Mouse (Mus musculus): Measurements from ENCODE around the gene Cpsf4. TPM values are rescaled to one million over a fixed set of nuclear protein-coding genes. Genes with fewer than 3 reads are reported as not detected.
"Not testable (repeated sequence)": the region's sequence is repeated elsewhere in the genome, so short reads cannot be mapped to it uniquely, and the experiment has no call there.

The Cpsf4 gene
- polyA plus RNA-seq, 1 experiment from 2014 or later: 58.2 TPM

DNA sequence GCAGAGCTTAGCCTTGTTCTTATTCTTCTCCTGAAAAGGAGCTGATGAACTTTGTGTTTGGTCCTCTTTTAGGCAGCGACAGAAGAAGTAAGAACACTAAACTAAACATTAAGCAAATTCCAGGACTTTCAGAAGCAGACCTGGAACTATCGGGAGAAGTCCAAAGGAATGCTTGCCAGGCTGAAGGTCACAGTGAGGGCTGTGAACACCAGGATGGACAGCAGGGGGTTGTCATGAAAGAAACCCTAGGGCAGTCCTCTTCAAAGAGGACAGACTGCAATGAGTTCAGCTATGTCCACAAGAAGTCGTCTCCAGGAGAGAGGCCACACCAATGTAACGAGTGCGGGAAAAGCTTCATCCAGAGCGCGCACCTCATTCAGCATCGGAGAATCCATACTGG lies 53.0 kb downstream of the Cpsf4 start:
- no peak for DNase-seq (ENCODE audit: low spot score)

DNA sequence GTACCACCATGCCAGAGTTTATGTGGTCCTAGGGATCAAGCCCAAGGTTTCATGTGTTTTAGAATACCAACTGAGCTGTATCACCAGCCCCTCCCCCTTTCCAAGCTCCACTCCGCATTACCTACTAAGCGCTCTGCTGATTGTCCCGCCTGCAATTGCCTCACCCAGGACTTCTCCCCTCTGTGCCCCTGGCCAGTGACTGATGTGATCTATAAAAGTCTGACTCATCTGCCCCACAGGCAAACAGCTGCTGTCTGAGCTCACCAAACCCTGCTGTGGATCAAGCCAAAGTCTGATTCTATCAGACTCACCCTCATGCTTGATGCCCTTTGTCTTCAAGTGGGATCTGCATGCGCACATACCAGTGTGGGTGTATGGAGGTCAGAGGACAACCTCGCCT lies 55.8 kb downstream of the Cpsf4 start:
- DNase-seq (ENCODE audit: low spot score): no peak

DNA sequence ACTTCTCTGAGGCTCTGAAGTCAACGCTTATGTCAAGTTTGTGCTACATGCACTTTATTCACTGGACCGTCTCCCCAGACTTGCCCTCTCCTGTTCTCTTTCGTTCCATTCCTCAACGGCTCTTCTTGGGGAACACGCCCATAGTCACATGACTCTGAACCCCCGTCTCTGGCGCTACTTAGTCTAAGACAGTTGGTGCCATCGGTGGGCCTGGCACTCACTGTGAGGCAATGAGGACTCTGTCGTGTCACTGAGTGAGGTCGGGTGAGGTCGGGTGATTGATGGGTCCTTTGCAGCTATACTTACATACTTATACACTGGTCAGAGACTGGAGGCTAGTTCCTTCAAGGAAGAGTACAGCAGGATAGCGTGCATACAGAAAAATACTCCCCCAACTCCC lies 56.4 kb downstream of the Cpsf4 start:
- DNase-seq (ENCODE audit: low spot score): no peak

DNA sequence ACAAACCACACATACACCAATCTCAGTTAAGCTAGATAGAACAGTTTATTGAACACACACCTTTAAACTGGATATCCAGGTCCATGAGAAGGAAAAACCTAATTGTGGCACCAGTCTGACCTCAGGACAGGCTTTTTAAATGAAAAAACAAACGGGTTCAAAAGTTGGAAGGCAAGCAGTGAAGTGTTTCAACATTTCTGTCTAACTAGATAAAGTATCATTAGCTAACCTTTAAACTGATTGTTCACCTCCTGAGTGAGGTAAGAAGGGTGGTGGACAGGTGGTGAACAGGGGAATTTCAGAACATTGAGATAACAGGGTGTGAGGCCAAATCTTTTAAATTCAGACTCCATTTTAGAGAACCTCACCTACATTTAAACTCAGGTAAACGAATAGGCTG lies 59.4 kb downstream of the Cpsf4 start:
- DNase-seq (ENCODE audit: low spot score): no peak

DNA sequence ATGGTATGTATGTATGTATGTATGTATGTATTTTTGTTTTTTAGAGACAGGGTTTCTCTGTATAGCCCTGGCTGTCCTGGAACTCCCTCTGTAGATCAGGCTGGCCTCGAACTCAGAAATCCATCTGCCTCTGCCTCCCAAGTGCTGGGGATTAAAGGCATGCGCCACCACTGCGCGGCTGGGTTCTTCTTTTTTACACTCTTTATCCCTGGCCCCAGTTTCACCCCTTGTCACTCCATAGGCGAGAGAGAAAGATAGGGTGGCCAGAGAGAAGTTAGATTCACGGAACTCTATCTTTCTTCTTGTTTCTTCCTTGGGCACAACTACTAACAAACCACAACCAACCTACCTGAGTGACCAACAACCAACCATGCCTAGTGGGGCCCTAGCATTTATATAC lies 62.3 kb downstream of the Cpsf4 start:
- not testable (repeated sequence) for DNase-seq (ENCODE audit: low spot score)

DNA sequence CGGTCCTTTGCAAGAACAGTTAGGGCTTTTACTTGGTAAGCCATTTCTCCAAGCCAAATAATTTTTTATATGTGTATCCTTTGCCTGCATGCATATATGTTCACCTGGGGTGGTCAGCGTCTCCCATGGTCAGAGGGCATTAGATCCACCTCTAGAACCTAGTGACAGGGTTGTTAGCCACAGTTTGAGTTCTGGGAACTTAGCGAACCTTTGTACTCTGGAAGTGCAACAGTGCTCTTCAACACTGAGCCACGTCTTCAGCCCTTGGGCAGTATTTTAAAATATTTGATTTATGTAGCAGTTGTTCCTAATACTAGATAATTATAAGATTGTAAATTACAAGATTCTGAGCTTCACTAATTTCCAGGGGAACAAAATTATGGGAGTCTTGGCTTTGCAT lies 63.6 kb downstream of the Cpsf4 start:
- DNase-seq (ENCODE audit: low spot score): no peak

DNA sequence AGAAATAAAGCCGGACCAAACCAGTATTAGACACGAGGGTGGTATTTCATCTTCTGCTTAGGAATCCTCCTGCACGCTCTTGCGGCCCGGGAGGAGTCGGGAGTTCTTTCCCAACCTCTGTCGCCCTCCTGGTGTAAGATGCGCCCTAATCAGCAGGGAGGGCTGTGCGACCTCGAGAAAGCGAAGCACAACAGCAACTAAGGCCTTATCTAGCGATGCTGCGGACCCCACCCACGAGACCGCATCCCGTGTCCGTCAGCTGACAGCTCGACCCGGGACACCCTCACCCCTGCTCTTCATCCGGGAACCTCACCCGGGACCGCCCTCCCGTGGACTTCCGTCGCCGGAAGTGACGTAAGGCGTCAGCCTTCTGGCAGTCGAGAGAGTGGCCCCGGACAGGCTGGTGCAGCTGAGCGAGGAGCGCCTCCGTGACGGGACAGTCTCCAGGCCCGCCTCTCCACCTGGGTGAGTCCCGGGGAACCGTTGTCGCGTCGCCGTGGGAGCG lies 64.4 kb downstream of the Cpsf4 start, which contains the start of gene Zfp655:
Gene Zfp655 (plus strand): TSS at position 349 of the 505 bp plus-strand sequence.
- peak; percentile 97 for DNase-seq (ENCODE audit: low spot score)

Other genes starting within 250 kb of the Cpsf4 start
- 7.7 and 10.0 TPM in 2 replicates for gene Smurf1, start 201.4 kb upstream of the Cpsf4 start, polyA plus RNA-seq (2015; fragmentation: Nextera tagmentation; extraction: Ambion mirVana)
- gene Gm4871, start 134.5 kb upstream of the Cpsf4 start, polyA plus RNA-seq (2015; fragmentation: Nextera tagmentation; extraction: Ambion mirVana): not detected in 2 replicates
- gene 1700018F24Rik, start 124.2 kb upstream of the Cpsf4 start, polyA plus RNA-seq (2015; fragmentation: Nextera tagmentation; extraction: Ambion mirVana): 0.22 TPM in 1 of 2 replicates, not detected in the other
- gene Arpc1a, start 83.4 kb upstream of the Cpsf4 start, polyA plus RNA-seq (2015; fragmentation: Nextera tagmentation; extraction: Ambion mirVana): 148 and 153 TPM in 2 replicates
- gene Kpna7, start 83.2 kb upstream of the Cpsf4 start, polyA plus RNA-seq (2015; fragmentation: Nextera tagmentation; extraction: Ambion mirVana): 0.05 and 0.20 TPM in 2 replicates
- 563 and 603 TPM in 2 replicates for gene Arpc1b, start 53.0 kb upstream of the Cpsf4 start, polyA plus RNA-seq (2015; fragmentation: Nextera tagmentation; extraction: Ambion mirVana)
- 66.2 and 73.5 TPM in 2 replicates for gene Pdap1, start 27.0 kb upstream of the Cpsf4 start, polyA plus RNA-seq (2015; fragmentation: Nextera tagmentation; extraction: Ambion mirVana)
- gene Bud31, start 26.9 kb upstream of the Cpsf4 start, polyA plus RNA-seq (2015; fragmentation: Nextera tagmentation; extraction: Ambion mirVana): 275 and 289 TPM in 2 replicates
- 12.4 and 12.8 TPM in 2 replicates for gene Ptcd1, start 105 bp upstream of the Cpsf4 start, polyA plus RNA-seq (2015; fragmentation: Nextera tagmentation; extraction: Ambion mirVana)
- gene Atp5j2, start 24.8 kb downstream of the Cpsf4 start, polyA plus RNA-seq (2015; fragmentation: Nextera tagmentation; extraction: Ambion mirVana): 651 and 696 TPM in 2 replicates
- gene Zkscan14, start 34.7 kb downstream of the Cpsf4 start, polyA plus RNA-seq (2015; fragmentation: Nextera tagmentation; extraction: Ambion mirVana): 17.2 and 18.7 TPM in 2 replicates
- gene Zkscan5, start 37.3 kb downstream of the Cpsf4 start, polyA plus RNA-seq (2015; fragmentation: Nextera tagmentation; extraction: Ambion mirVana): 7.8 and 8.0 TPM in 2 replicates
- gene Zfp655, start 64.5 kb downstream of the Cpsf4 start, polyA plus RNA-seq (2015; fragmentation: Nextera tagmentation; extraction: Ambion mirVana): 34.2 and 36.4 TPM in 2 replicates
- gene Zscan25, start 113.3 kb downstream of the Cpsf4 start, polyA plus RNA-seq (2015; fragmentation: Nextera tagmentation; extraction: Ambion mirVana): 0.56 and 0.63 TPM in 2 replicates
- not detected in 2 replicates for gene Cyp3a57, start 178.1 kb downstream of the Cpsf4 start, polyA plus RNA-seq (2015; fragmentation: Nextera tagmentation; extraction: Ambion mirVana)

All from thymus, postnatal 0 days (tissue).